Comparison of ENCODE assay signal across 23 mouse cellular contexts in the genomic region with DNA sequence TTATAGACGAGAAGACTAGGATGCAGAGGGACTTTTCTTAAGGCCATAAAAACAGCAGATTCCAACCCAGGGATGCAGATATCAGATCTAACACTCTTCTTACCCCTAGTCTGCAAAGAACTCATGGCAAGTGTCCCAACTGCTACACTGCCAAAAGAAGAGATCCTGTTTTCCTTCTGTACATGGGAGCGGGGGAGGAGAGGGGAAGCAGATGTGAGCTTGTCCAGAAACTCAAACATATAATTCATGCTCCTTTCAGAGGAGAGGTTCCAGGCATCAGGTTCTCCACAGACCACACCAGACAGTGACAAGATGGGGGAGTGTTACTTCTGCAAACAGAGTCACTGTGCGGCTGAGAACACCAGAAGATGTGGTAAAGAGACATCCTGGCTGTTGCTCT.
DNase-seq lines count a peak whose midpoint lies in the region; ATAC-seq and TF ChIP-seq lines count a peak whose summit lies in the region.
"Had no signal": no experiment of that assay in that cellular context is flagged by ENCODE, and none has a peak within 500 bp of the region (broad histone marks: within the 10 kb centered on the region; RNA-seq: fewer than 3 reads in every experiment).

No protein-coding gene starts in this region.

- no peak for TF ChIP-seq EP300 in stomach, postnatal 0 days (optimal IDR thresholded peaks at IDR 0.05)

- TF ChIP-seq CTCF in stomach, postnatal 0 days (IDR thresholded peaks at IDR 0.05; ENCODE audit: low read depth), result no peak

- no peaks in the 10 kb centered on the region for H3K27me3 ChIP-seq in stomach, embryonic 14.5 days (ENCODE audit: control insufficient read depth, insufficient read depth, low read length)
- H3K27me3 ChIP-seq in stomach, postnatal 0 days (ENCODE audit: control insufficient read depth, insufficient read depth, low read length), result no peaks in the 10 kb centered on the region
- H3K27me3 ChIP-seq: CH12.LX; heart, embryonic 13.5 days; kidney, embryonic 15.5 days had no signal

- no peaks in the 10 kb centered on the region for H3K36me3 ChIP-seq in stomach, embryonic 14.5 days (ENCODE audit: control insufficient read depth, insufficient read depth, low read length)
- H3K36me3 ChIP-seq in stomach, postnatal 0 days (ENCODE audit: control insufficient read depth, insufficient read depth, low read length), result no peaks in the 10 kb centered on the region
- H3K36me3 ChIP-seq: heart, embryonic 13.5 days; kidney, embryonic 15.5 days had no signal

- no peaks in the 10 kb centered on the region for H3K9me3 ChIP-seq in stomach, embryonic 14.5 days (ENCODE audit: control insufficient read depth, low read depth, low read length)
- no peaks in the 10 kb centered on the region for H3K9me3 ChIP-seq in stomach, postnatal 0 days (ENCODE audit: control insufficient read depth, low read length)
- H3K9me3 ChIP-seq: forebrain, embryonic 13.5 days; heart, embryonic 13.5 days; kidney, embryonic 15.5 days had no signal

- 55% methylated on average over 3 of the region's 3 CpGs for WGBS in stomach, embryonic 14.5 days
- 62% methylated on average over 3 of the region's 3 CpGs for WGBS in stomach, postnatal 0 days

- H3K9ac ChIP-seq in stomach, embryonic 14.5 days (replicated peaks; ENCODE audit: low read depth, low read length), result no peak overlapping the region
- no peak overlapping the region for H3K9ac ChIP-seq in stomach, postnatal 0 days (ENCODE audit: low read length)
- H3K9ac ChIP-seq: forebrain, embryonic 13.5 days; heart, embryonic 13.5 days; kidney, embryonic 15.5 days; liver, postnatal 0 days had no signal

- DNase-seq in gastrocnemius, postnatal 10 days, result peak; percentile 22
- DNase-seq in gastrocnemius, postnatal 25 days, result no peak
- peak; percentile 62 for DNase-seq in kidney, postnatal 10 days
- DNase-seq in kidney, adult 11 months, result no peak
- DNase-seq in stomach, postnatal 0 days (ENCODE audit: low spot score), result no peak
- DNase-seq: adrenal gland, postnatal 36 days; cerebellum, adult 8-10 months; heart, adult 18-20 months; heart, postnatal 36 days; layer of hippocampus, postnatal 36 days; liver, postnatal 0 days; lung, postnatal 36 days; thymus, postnatal 25 days had no signal

- H3K27ac ChIP-seq in stomach, embryonic 14.5 days (ENCODE audit: low read length), result no peak overlapping the region
- no peak overlapping the region for H3K27ac ChIP-seq in stomach, postnatal 0 days (replicated peaks)
- H3K27ac ChIP-seq: forebrain, embryonic 13.5 days; heart, embryonic 13.5 days; kidney, embryonic 15.5 days; layer of hippocampus, adult 2 months had no signal

- no peak overlapping the region for H3K4me3 ChIP-seq in stomach, embryonic 14.5 days (ENCODE audit: low read depth, low read length)
- H3K4me3 ChIP-seq in stomach, postnatal 0 days (ENCODE audit: low read depth, low read length), result no peak overlapping the region
- H3K4me3 ChIP-seq: erythroblast, embryonic 14.5 days; forebrain, embryonic 13.5 days; heart, embryonic 13.5 days; kidney, embryonic 15.5 days; layer of hippocampus, adult 2 months had no signal

- H3K4me2 ChIP-seq in stomach, embryonic 14.5 days (replicated peaks; ENCODE audit: low read depth, low read length), result no peak overlapping the region
- H3K4me2 ChIP-seq in stomach, postnatal 0 days (replicated peaks; ENCODE audit: low read depth), result no peak overlapping the region
- H3K4me2 ChIP-seq: forebrain, embryonic 13.5 days; heart, embryonic 13.5 days; kidney, embryonic 15.5 days had no signal

- H3K4me1 ChIP-seq in stomach, embryonic 14.5 days (ENCODE audit: control insufficient read depth, insufficient read depth, low read length), result peaks cover under 1% of the 10 kb centered on the region; the same call in 1 of the 2 replicates
- H3K4me1 ChIP-seq in stomach, postnatal 0 days (replicated peaks; ENCODE audit: control insufficient read depth, insufficient read depth), result no peaks in the 10 kb centered on the region

- peak; percentile 49; the same call in 1 of the 2 replicates for ATAC-seq in stomach, embryonic 14.5 days (ENCODE audit: insufficient number of reproducible peaks, insufficient read depth, low FRiP score, low read depth)
- no peak for ATAC-seq in stomach, postnatal 0 days (ENCODE audit: low FRiP score, low TSS enrichment)
- ATAC-seq in megakaryocyte-erythroid progenitor cell, adult 5-6 weeks (replicated peaks; ENCODE audit: low FRiP score, low TSS enrichment, poor library complexity, severe bottlenecking), result no peak
- ATAC-seq: forebrain, embryonic 13.5 days; hindbrain, embryonic 16.5 days; liver, postnatal 0 days; midbrain, embryonic 16.5 days had no signal

Comparison
In these comparisons a context has a peak if more than half of its experiments do, and no peak if none do; other contexts are left out.
1. DNase-seq: peak in gastrocnemius, postnatal 10 days (single experiment) and kidney, postnatal 10 days (single experiment); none in gastrocnemius, postnatal 25 days (single experiment), kidney, adult 11 months (single experiment) and stomach, postnatal 0 days (single experiment).